Mouse (Mus musculus) urinary bladder, adult 2 months (tissue): ENCODE data around the gene Parp8. TPM values are rescaled to one million over a fixed set of nuclear protein-coding genes. Genes with fewer than 3 reads are reported as not detected.

Experiments used
- DNase-seq: peaks from one replicate; pipeline ENCODE4 v3.0.0; 2022; ENCODE audit warnings: low spot score
- polyA plus RNA-seq: library from polyadenylated mRNA; depleted of rRNA; stranded (reverse); fragments of >200 nt; gene quantifications from 2 replicates; pipeline ENCODE4 v1.2.3, GENCODE M21; 2012

The Parp8 gene
- polyA plus RNA-seq, 1 experiment: 20.4 TPM

- no peak for DNase-seq
Measured at GRCm38 (mm10) chr13:117018676-117019075, 6.7 kb downstream of the Parp8 start.

- no peak for DNase-seq
Measured at GRCm38 (mm10) chr13:117013516-117013915, 11.8 kb downstream of the Parp8 start.

GRCm38 (mm10) chr13:117012031-117012430, 13.3 kb downstream of the Parp8 start:
- no peak for DNase-seq

- DNase-seq: no peak
Measured at GRCm38 (mm10) chr13:117010143-117010542, 15.2 kb downstream of the Parp8 start.

- DNase-seq: no peak
Measured at GRCm38 (mm10) chr13:117008021-117009015, 17.0 kb downstream of the Parp8 start.

- no peak for DNase-seq
Measured at GRCm38 (mm10) chr13:117007566-117007965, 17.8 kb downstream of the Parp8 start.

GRCm38 (mm10) chr13:117006638-117007037, 18.7 kb downstream of the Parp8 start:
- DNase-seq: no peak

GRCm38 (mm10) chr13:117000493-117000892, 24.8 kb downstream of the Parp8 start:
- DNase-seq: no peak

- no peak for DNase-seq
Measured at GRCm38 (mm10) chr13:116991560-116991959, 33.8 kb downstream of the Parp8 start.

- DNase-seq: no peak
Measured at GRCm38 (mm10) chr13:116990327-116990726, 35.0 kb downstream of the Parp8 start.

- DNase-seq: no peak
Measured at GRCm38 (mm10) chr13:116988706-116989105, 36.6 kb downstream of the Parp8 start.

GRCm38 (mm10) chr13:116988208-116988607, 37.1 kb downstream of the Parp8 start:
- DNase-seq: no peak

GRCm38 (mm10) chr13:116987284-116987683, 38.1 kb downstream of the Parp8 start:
- DNase-seq: no peak

GRCm38 (mm10) chr13:116986658-116987057, 38.7 kb downstream of the Parp8 start:
- no peak for DNase-seq

GRCm38 (mm10) chr13:116974081-116974860, 51.1 kb downstream of the Parp8 start:
- DNase-seq: no peak

GRCm38 (mm10) chr13:116973491-116973890, 51.8 kb downstream of the Parp8 start:
- no peak for DNase-seq

GRCm38 (mm10) chr13:116972036-116972611, 53.2 kb downstream of the Parp8 start:
- DNase-seq: no peak

GRCm38 (mm10) chr13:116970706-116971428, 54.5 kb downstream of the Parp8 start:
- DNase-seq: no peak

- DNase-seq: no peak
Measured at GRCm38 (mm10) chr13:116969650-116970049, 55.7 kb downstream of the Parp8 start.

GRCm38 (mm10) chr13:116968906-116969305, 56.4 kb downstream of the Parp8 start:
- no peak for DNase-seq

- DNase-seq: no peak
Measured at GRCm38 (mm10) chr13:116967459-116967858, 57.9 kb downstream of the Parp8 start.
